Mouse (Mus musculus) neutrophil, adult 5-6 weeks (primary cell): Measurements from ENCODE around the gene Mrpl36. TPM values are rescaled to one million over a fixed set of nuclear protein-coding genes. Genes with fewer than 3 reads are reported as not detected.

Source experiments
- ATAC-seq: fragments of 151-379, 151-347 bp; 2 replicates; pipeline ENCODE4 v1.8.0; 2017; ENCODE audit warnings: mild to moderate bottlenecking, moderate TSS enrichment; ENCODE audit not compliant: insufficient number of reproducible peaks, poor library complexity, low FRiP score, severe bottlenecking; ENCODE audit errors: extremely low read depth
- total RNA-seq: library from RNA; stranded (forward); fragments of 200-1000 nt; gene quantifications from 2 replicates; pipeline ENCODE4 v1.2.3, GENCODE M21; 2017

The Mrpl36 gene
- total RNA-seq, 1 experiment from 2014 or later = 15.6 TPM

- ATAC-seq = no peak
These were observed 17.0 kb downstream of the Mrpl36 start for GRCm38 (mm10) chr13:73345102-73345890.

GRCm38 (mm10) chr13:73346131-73346530 lies 17.8 kb downstream of the Mrpl36 start:
- ATAC-seq = no peak

GRCm38 (mm10) chr13:73346743-73347142 lies 18.4 kb downstream of the Mrpl36 start:
- no peak for ATAC-seq

GRCm38 (mm10) chr13:73347171-73347570 lies 18.9 kb downstream of the Mrpl36 start:
- no peak for ATAC-seq

- no peak for ATAC-seq
These were observed 19.8 kb downstream of the Mrpl36 start for GRCm38 (mm10) chr13:73347922-73348650.

GRCm38 (mm10) chr13:73350741-73351140 lies 22.4 kb downstream of the Mrpl36 start:
- no peak for ATAC-seq

GRCm38 (mm10) chr13:73351910-73352309 lies 23.6 kb downstream of the Mrpl36 start:
- no peak for ATAC-seq

- no peak for ATAC-seq
These were observed 24.2 kb downstream of the Mrpl36 start for GRCm38 (mm10) chr13:73352491-73352890.

GRCm38 (mm10) chr13:73357106-73357505 lies 28.8 kb downstream of the Mrpl36 start:
- ATAC-seq = no peak

- ATAC-seq = no peak
These were observed 45.1 kb downstream of the Mrpl36 start for GRCm38 (mm10) chr13:73373367-73373766.

- no peak for ATAC-seq
These were observed 46.3 kb downstream of the Mrpl36 start for GRCm38 (mm10) chr13:73374612-73375011.

- no peak for ATAC-seq
These were observed 49.3 kb downstream of the Mrpl36 start for GRCm38 (mm10) chr13:73377637-73378036.

Other genes with a start within 250 kb of the Mrpl36 start
- gene Irx4, start 68.0 kb upstream of the Mrpl36 start, total RNA-seq = not detected in 2 replicates
- gene Ndufs6, start within 50 bp of the Mrpl36 start, total RNA-seq = 23.0 and 28.1 TPM in 2 replicates
- 55.7 and 62.5 TPM in 2 replicates for gene Lpcat1, start 138.7 kb downstream of the Mrpl36 start, total RNA-seq
- not detected in 2 replicates for gene Slc6a3, start 208.2 kb downstream of the Mrpl36 start, total RNA-seq